Mouse (Mus musculus) lung, postnatal 0 days (tissue): ENCODE results near the gene Gm45234. TPM values are rescaled to one million over a fixed set of nuclear protein-coding genes. Genes with fewer than 3 reads are reported as not detected.
A peak's percentile ranks its signal among the peaks of the same experiment; 100 is the strongest.

ENCODE experiments used
- ATAC-seq: fragments of 200-750 bp; cut with Nextera tagmentation; 2 replicates; pipeline ENCODE4 v1.8.0; 2017; ENCODE audit warnings: moderate library complexity
- DNase-seq: peaks from one replicate; pipeline ENCODE4 v3.0.0-alpha.2; 2016; ENCODE audit warnings: low spot score
- H3K27ac ChIP-seq: fragments of 300-500 bp; sonication (generic); 2 replicates; pipeline ENCODE4 v1.5.1; 2014; ENCODE audit warnings: antibody characterized with exemption, mild to moderate bottlenecking, low read length, mixed read lengths
- H3K27me3 ChIP-seq: fragments of 300-500 bp; sonication (generic); replicated peaks from 2 replicates; pipeline ENCODE4 v1.6.1; 2014; ENCODE audit warnings: low read length, mixed read lengths; ENCODE audit not compliant: insufficient read depth
- H3K36me3 ChIP-seq: fragments of 300-500 bp; sonication (generic); 2 replicates; pipeline ENCODE4 v1.6.1; 2014; ENCODE audit warnings: low read length, mixed read lengths; ENCODE audit not compliant: insufficient read depth
- H3K4me1 ChIP-seq: fragments of 300-500 bp; sonication (generic); 2 replicates; pipeline ENCODE4 v1.6.1; 2014; ENCODE audit warnings: antibody characterized with exemption, low read depth, low read length, mixed read lengths; ENCODE audit not compliant: insufficient read depth
- H3K4me2 ChIP-seq: fragments of 300-500 bp; sonication (generic); replicated peaks from 2 replicates; pipeline ENCODE4 v1.6.1; 2014; ENCODE audit warnings: low read depth, mild to moderate bottlenecking, low read length, moderate library complexity, mixed read lengths
- H3K4me3 ChIP-seq: fragments of 300-500 bp; sonication (generic); 2 replicates; pipeline ENCODE4 v1.5.1; 2014; ENCODE audit warnings: low read depth, low read length
- H3K9ac ChIP-seq: fragments of 300-500 bp; sonication (generic); replicated peaks from 2 replicates; pipeline ENCODE4 v1.6.1; 2014; ENCODE audit warnings: low read depth, mild to moderate bottlenecking
- H3K9me3 ChIP-seq: fragments of 300-500 bp; sonication (generic); 2 replicates; pipeline ENCODE4 v1.6.1; 2016; ENCODE audit warnings: low read length, mixed read lengths
- CTCF ChIP-seq: IDR thresholded peaks from 2 replicates; pipeline ENCODE4 v1.5.1; 2016; ENCODE audit warnings: antibody characterized with exemption, mild to moderate bottlenecking
- EP300 ChIP-seq: IDR thresholded peaks from 2 replicates; pipeline ENCODE4 v1.6.1; 2016; ENCODE audit warnings: antibody characterized with exemption, mild to moderate bottlenecking, control low read depth
- WGBS: fragments of 180-500 bp; shearing (Covaris S2); extraction: QIAGEN DNeasy Blood & Tissue Kit; methylation state at CpG from one replicate; pipeline ENCODE4 v1.1.7; 2014; 5-methylcytosine and 5-hydroxymethylcytosine counted together
- polyA plus RNA-seq: library from polyadenylated mRNA; unstranded; fragments of >200 nt; fragmentation: Nextera tagmentation; extraction: Ambion mirVana; gene quantifications from 2 replicates; pipeline ENCODE4 v1.2.1, GENCODE M21; 2015

Gene Gm45234
- polyA plus RNA-seq, 1 experiment from 2014 or later, result not detected

GRCm38 (mm10) chr6:124729850-124730705, 25.7 kb downstream of the Gm45234 start:
- peak; percentile 21; the same call in 1 of the 2 replicates for ATAC-seq
- WGBS, result 71% methylated on average over 8 of the region's 8 CpGs

DNA sequence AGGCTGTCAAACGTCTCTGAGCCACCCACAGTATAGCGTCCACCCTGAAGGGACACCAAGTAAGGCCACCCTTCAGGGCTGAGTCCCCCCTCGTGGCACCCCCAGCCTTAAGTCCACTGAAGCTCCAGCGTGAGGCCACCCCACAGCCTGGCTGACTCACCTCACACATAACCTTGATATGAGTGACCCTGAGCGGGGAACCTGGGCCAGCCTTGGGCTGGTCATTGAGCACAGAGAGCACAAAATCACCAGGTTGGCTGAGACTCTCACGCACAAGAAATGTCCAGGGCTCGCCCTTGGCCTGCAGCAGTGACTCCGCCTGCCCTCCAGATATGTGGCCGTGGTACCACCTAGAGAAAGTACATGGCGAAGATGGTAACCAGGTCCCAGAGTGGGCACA, 27.2 kb downstream of the Gm45234 start:
- 85% methylated on average over 10 of the region's 10 CpGs for WGBS
- Histone ChIP-seq H3K9me3 (no peaks in the 10 kb centered on the region), H3K4me2 (no peak overlapping the region), H3K4me1 (peaks cover 4% of the 10 kb centered on the region; the same call in 1 of the 2 replicates), H3K9ac (no peak overlapping the region), H3K36me3 (no peaks in the 10 kb centered on the region), H3K27me3 (no peaks in the 10 kb centered on the region), H3K4me3 (no peak overlapping the region), H3K27ac (no peak overlapping the region)
- no peak for TF ChIP-seq EP300
- no peak for TF ChIP-seq CTCF
- DNase-seq (no peak), ATAC-seq (no peak)

More at GRCm38 (mm10) chr6:124729850-124730705, 25.7 kb downstream of the Gm45234 start:
- peaks cover 4% of the 10 kb centered on the region; the same call in 1 of the 2 replicates for H3K4me1 ChIP-seq
- H3K27me3 ChIP-seq, result no peaks in the 10 kb centered on the region
- no peak for TF ChIP-seq EP300
- TF ChIP-seq CTCF, result no peak
- H3K9ac ChIP-seq, result 0 out of 2 replicates have a peak overlapping the region, but pooled peaks have one; percentile 5
- no peaks in the 10 kb centered on the region for H3K36me3 ChIP-seq
- H3K4me3 ChIP-seq, result no peak overlapping the region
- H3K27ac ChIP-seq, result no peak overlapping the region
- DNase-seq, result peak; percentile 48
- no peak overlapping the region for H3K4me2 ChIP-seq
- no peaks in the 10 kb centered on the region for H3K9me3 ChIP-seq

- 87% methylated on average over 10 of the region's 10 CpGs for WGBS
- Histone ChIP-seq H3K27ac (no peak overlapping the region), H3K4me3 (no peak overlapping the region), H3K9ac (no peak overlapping the region), H3K4me2 (no peak overlapping the region), H3K9me3 (no peaks in the 10 kb centered on the region), H3K27me3 (no peaks in the 10 kb centered on the region), H3K4me1 (no peaks in the 10 kb centered on the region), H3K36me3 (no peaks in the 10 kb centered on the region)
- ATAC-seq, result no peak
- DNase-seq, result no peak
- TF ChIP-seq CTCF (no peak), EP300 (no peak)
These were observed 31.3 kb downstream of the Gm45234 start for GRCm38 (mm10) chr6:124724472-124724871.

DNA sequence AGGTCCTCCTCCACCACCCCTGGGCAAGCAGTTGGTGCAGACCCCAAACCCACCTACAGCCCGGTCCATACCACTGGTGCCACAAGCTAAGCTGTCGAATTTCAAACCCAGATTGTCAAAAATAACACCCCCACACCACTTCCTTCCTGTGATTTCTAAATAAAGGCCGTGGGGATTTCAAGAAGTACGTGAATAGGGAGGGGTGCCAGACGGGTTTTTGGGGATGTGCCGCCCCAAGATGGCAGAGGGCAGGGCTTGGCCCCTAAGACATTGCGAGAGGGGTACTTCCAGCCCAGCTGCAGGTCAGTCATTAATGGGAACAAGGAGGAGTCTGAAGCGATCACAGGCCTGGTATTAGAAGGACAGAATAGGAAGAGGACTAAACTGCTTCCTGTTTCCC, 32.3 kb downstream of the Gm45234 start:
- ATAC-seq, result no peak

GRCm38 (mm10) chr6:124722876-124723473, 32.8 kb downstream of the Gm45234 start:
- H3K4me2 ChIP-seq, result no peak overlapping the region
- no peak overlapping the region for H3K4me3 ChIP-seq
- no peaks in the 10 kb centered on the region for H3K27me3 ChIP-seq
- DNase-seq, result no peak
- 81% methylated on average over 6 of the region's 6 CpGs for WGBS
- no peaks in the 10 kb centered on the region for H3K4me1 ChIP-seq
- no peak for TF ChIP-seq EP300
- TF ChIP-seq CTCF, result no peak
- H3K9ac ChIP-seq, result no peak overlapping the region
- H3K27ac ChIP-seq, result no peak overlapping the region
- ATAC-seq, result no peak
- H3K9me3 ChIP-seq, result no peaks in the 10 kb centered on the region
- no peaks in the 10 kb centered on the region for H3K36me3 ChIP-seq

More for the DNA sequence above, 32.3 kb downstream of the Gm45234 start:
- no peaks in the 10 kb centered on the region for H3K27me3 ChIP-seq
- TF ChIP-seq EP300 (no peak), CTCF (no peak)
- H3K9me3 ChIP-seq, result no peaks in the 10 kb centered on the region
- H3K4me2 ChIP-seq, result no peak overlapping the region
- no peaks in the 10 kb centered on the region for H3K36me3 ChIP-seq
- H3K4me1 ChIP-seq, result no peaks in the 10 kb centered on the region
- no peak overlapping the region for H3K27ac ChIP-seq
- H3K4me3 ChIP-seq, result no peak overlapping the region
- WGBS, result 56% methylated on average over 8 of the region's 8 CpGs
- no peak overlapping the region for H3K9ac ChIP-seq
- DNase-seq, result no peak

GRCm38 (mm10) chr6:124720904-124721303, 34.9 kb downstream of the Gm45234 start:
- Histone ChIP-seq H3K27ac (no peak overlapping the region), H3K4me2 (0 out of 2 replicates have a peak overlapping the region, but pooled peaks have one; percentile 19), H3K9ac (0 out of 2 replicates have a peak overlapping the region, but pooled peaks have one; percentile 12), H3K27me3 (no peaks in the 10 kb centered on the region), H3K4me1 (no peaks in the 10 kb centered on the region), H3K9me3 (no peaks in the 10 kb centered on the region), H3K36me3 (peaks cover 7% of the 10 kb centered on the region; the same call in 1 of the 2 replicates), H3K4me3 (no peak overlapping the region)
- ATAC-seq, result no peak
- DNase-seq, result no peak
- WGBS, result 47% methylated on average over 11 of the region's 11 CpGs
- no peak for TF ChIP-seq CTCF
- no peak for TF ChIP-seq EP300
